Mouse (Mus musculus) erythroblast, embryonic 14.5 days (primary cell): ENCODE results near the gene Fam221b.

Experiments used
- GATA1 ChIP-seq: IDR thresholded peaks from 2 replicates; pipeline ENCODE4 v1.6.1; 2012; ENCODE audit warnings: low read length, inconsistent platforms, mixed read lengths
- TAL1 ChIP-seq: IDR thresholded peaks from 3 replicates; pipeline ENCODE4 v1.6.1; 2012; ENCODE audit warnings: low read length, inconsistent platforms, mixed read lengths

GRCm38 (mm10) chr4:43713652-43714219 lies 44.8 kb upstream of the Fam221b start:
- TF ChIP-seq GATA1: no peak
- TF ChIP-seq TAL1: no peak
